Mouse (Mus musculus): ENCODE results near the gene Sbno2.

Gene Sbno2

GRCm38 (mm10) chr10:80141243-80141642, 35.9 kb upstream of the Sbno2 start:
- peak; percentile 98 for DNase-seq

GRCm38 (mm10) chr10:80140666-80141035, 35.3 kb upstream of the Sbno2 start, which contains the start of gene Cbarp:
TSS of gene Cbarp (minus strand) at chr10:80140835.
- no peak for DNase-seq

- DNase-seq, result no peak
These were observed 34.7 kb upstream of the Sbno2 start for GRCm38 (mm10) chr10:80139975-80140665.

GRCm38 (mm10) chr10:80139439-80139775, 34.0 kb upstream of the Sbno2 start:
- DNase-seq, result no peak

- peak; percentile 63 for DNase-seq
These were observed 33.4 kb upstream of the Sbno2 start, which contains the start of gene Atp5d for GRCm38 (mm10) chr10:80138553-80139438. TSS of gene Atp5d (plus strand) at chr10:80138632.

- no peak for DNase-seq
These were observed 32.5 kb upstream of the Sbno2 start for GRCm38 (mm10) chr10:80137626-80138552.

- DNase-seq, result peak; percentile 54
These were observed 31.7 kb upstream of the Sbno2 start for GRCm38 (mm10) chr10:80136952-80137625.

- DNase-seq, result peak; percentile 21
These were observed 31.0 kb upstream of the Sbno2 start for GRCm38 (mm10) chr10:80136179-80136951.

- DNase-seq, result no peak
These were observed 30.3 kb upstream of the Sbno2 start for GRCm38 (mm10) chr10:80135641-80136040.

GRCm38 (mm10) chr10:80135161-80135560, 29.8 kb upstream of the Sbno2 start:
- peak; percentile 17 for DNase-seq

GRCm38 (mm10) chr10:80134421-80134820, 29.1 kb upstream of the Sbno2 start:
- peak; percentile 48 for DNase-seq

GRCm38 (mm10) chr10:80133226-80133849, 28.0 kb upstream of the Sbno2 start:
- peak; percentile 30 for DNase-seq

- no peak for DNase-seq
These were observed 26.6 kb upstream of the Sbno2 start for GRCm38 (mm10) chr10:80131952-80132350.

GRCm38 (mm10) chr10:80131316-80131951, 26.1 kb upstream of the Sbno2 start:
- no peak for DNase-seq

GRCm38 (mm10) chr10:80130403-80131031, 25.1 kb upstream of the Sbno2 start:
- DNase-seq, result peak; percentile 44

GRCm38 (mm10) chr10:80129846-80130245, 24.5 kb upstream of the Sbno2 start:
- DNase-seq, result no peak

GRCm38 (mm10) chr10:80127920-80128319, 22.5 kb upstream of the Sbno2 start:
- no peak for DNase-seq

GRCm38 (mm10) chr10:80123932-80124562, 18.7 kb upstream of the Sbno2 start:
- DNase-seq, result no peak

- no peak for DNase-seq
These were observed 16.3 kb upstream of the Sbno2 start for GRCm38 (mm10) chr10:80121639-80122038.

GRCm38 (mm10) chr10:80120146-80120545, 14.8 kb upstream of the Sbno2 start:
- no peak for DNase-seq
